Mouse (Mus musculus) CD4-positive, CD25-positive, alpha-beta regulatory T cell, adult 2 months (primary cell): ENCODE data around the gene Pygo1.
A peak's percentile ranks its signal among the peaks of the same experiment; 100 is the strongest.

Source experiments
- DNase-seq: peaks from one replicate; pipeline ENCODE4 v3.0.0-alpha.2; 2012; ENCODE audit warnings: low read depth, low spot score

Pygo1 gene

DNA sequence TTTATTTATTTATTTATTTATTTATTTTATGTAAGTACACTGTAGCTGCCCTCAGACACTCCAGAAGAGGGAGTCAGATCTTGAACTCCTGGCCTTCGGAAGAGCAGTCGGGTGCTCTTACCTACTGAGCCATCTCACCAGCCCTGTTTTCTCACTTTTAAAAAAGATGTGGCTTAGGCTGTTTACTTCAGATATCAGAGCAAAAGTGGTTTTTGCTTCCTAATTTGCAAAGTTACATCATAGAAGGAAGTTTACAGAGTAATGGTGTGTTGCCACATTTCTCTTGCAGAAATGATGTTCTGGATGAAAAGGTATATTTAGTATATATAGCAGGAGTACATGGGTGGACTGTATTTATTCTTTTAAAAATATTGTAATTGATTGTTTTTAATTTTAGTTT is 66.0 kb downstream of the Pygo1 start:
- DNase-seq = no peak

DNA sequence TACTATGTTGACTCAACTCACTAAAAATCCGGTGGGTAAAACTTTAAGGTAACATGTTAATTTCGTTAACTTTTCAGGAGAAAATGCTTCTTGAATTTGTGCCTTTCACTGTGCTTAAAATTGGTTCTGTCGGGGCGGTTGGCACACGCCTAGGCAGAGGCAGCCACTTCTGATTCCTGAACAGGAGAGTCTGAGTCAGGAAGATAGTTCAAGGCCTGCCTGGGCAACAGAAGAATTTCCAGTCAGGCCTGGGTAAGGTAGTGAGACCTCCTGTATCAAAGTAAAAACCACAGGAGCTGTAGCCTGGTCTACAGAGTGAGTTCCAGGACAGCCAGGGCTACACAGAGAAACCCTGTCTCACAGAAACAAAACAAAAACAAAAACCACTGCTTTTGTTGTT is 67.1 kb downstream of the Pygo1 start:
- DNase-seq = no peak

DNA sequence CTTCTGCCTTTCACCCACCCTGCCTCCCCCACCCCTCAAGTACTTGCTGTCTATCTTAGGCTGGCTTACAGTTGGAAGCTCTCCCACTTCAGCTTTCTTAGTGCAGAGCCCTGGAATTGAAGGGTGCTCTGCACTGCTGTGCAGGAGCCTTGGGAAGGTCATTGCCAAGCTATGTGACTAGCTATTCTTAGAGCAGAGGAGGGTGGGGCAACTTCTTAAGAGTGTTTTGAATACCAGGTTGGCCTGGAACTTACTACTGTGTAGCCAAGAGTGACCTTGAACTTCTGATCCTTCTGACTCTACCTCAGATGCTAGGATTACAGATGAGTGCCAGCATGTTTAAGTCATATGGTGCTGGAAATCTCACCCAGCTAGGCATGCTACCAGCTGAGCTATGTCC is 70.7 kb downstream of the Pygo1 start:
- DNase-seq = no peak

DNA sequence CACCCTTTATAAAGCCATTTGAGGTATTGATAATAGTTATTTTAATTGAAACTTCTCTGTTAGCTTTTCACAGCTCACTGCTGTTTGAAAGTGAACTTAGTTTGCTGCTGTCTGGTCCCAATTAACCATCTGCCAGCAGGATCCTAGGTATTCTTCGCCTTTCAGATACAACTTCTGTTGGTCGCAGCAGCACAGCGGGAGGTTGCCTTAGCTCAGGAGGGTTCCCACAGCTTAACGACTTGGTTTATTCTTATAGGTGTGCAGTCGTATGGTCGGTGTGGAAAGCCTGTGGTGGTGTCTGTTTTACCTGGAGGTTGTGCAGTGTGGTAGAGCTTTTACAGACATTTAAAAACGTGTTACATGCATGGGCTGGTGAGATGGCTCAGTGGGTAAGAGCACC is 71.4 kb downstream of the Pygo1 start:
- DNase-seq = no peak

DNA sequence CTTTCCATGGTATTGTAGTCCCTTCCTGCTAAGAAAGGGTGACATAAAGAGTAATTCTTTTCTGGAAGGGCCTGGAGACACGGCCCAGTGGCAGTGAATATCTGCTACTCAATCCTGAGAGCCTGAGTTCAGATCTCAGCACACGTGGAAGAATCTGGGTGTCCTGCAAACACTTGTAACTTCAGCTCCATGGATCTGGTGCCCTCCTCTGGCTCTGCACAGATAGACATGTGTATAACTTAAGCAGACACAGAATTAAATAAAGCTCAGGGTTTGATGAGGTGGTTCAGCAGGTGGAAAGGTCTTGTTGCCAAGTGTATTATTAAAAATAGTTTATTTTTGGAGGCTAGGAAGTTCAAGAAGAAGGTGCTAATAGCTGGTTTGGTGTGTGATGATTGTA is 75.0 kb downstream of the Pygo1 start:
- peak; percentile 43 for DNase-seq

DNA sequence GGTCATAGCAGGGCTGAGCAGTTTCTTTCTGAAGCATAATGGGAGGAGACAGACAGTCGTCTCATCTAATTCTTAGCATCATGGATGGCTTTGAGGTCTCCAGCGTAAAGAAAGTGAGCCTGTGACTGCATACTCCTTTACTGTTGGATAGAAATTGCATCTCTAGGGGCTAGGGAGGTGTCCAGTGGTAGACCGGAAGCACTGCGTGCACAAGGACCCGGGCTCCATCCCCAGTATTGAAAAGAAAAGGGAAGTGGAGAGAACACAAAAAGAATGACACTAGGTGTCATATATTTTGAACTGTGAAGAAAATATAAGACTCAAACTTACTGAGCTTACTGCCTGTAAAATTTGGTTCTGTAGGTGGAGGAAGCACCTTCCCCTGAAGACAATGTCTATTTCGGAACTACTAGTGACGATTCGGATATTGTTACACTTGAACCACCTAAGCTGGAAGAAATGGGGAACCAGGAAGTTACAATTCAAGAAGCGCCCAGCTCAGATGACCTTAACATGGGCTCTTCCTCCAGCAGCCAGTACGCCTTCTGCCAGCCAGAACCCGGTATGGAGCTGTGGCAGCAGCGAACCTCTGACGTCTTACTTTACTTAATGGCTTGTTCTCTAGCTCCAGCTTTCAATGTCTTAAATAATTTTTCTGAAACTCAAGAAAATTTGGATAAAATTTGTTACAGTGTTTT is 76.0 kb downstream of the Pygo1 start:
- no peak for DNase-seq
